Mouse (Mus musculus) limb, embryonic 14.5 days (tissue): ENCODE results near the gene Hadha. TPM values are rescaled to one million over a fixed set of nuclear protein-coding genes. Genes with fewer than 3 reads are reported as not detected.

Source experiments
- ATAC-seq: fragments of 200-750 bp; cut with Nextera tagmentation; 2 replicates; pipeline ENCODE4 v1.8.0; 2017; ENCODE audit warnings: low read depth, moderate number of reproducible peaks, moderate TSS enrichment; ENCODE audit not compliant: low FRiP score
- DNase-seq: peaks from one replicate; pipeline ENCODE4 v3.0.0-alpha.2; 2015; ENCODE audit warnings: low spot score
- H3K27ac ChIP-seq: fragments of 300-500 bp; sonication (generic); replicated peaks from 2 replicates; pipeline ENCODE4 v1.5.1; 2014; ENCODE audit warnings: low read depth, mild to moderate bottlenecking, low read length, moderate library complexity, mixed read lengths
- H3K27me3 ChIP-seq: fragments of 300-500 bp; sonication (generic); 2 replicates; pipeline ENCODE4 v1.6.1; 2014; ENCODE audit warnings: low read length, mixed read lengths; ENCODE audit not compliant: control insufficient read depth, insufficient read depth
- H3K36me3 ChIP-seq: fragments of 300-500 bp; sonication (generic); 2 replicates; pipeline ENCODE4 v1.6.1; 2014; ENCODE audit warnings: mild to moderate bottlenecking, low read length, moderate library complexity, mixed read lengths; ENCODE audit not compliant: control insufficient read depth, insufficient read depth
- H3K4me1 ChIP-seq: fragments of 300-500 bp; sonication (generic); 2 replicates; pipeline ENCODE4 v1.6.1; 2014; ENCODE audit warnings: antibody characterized with exemption, low read length, mixed read lengths; ENCODE audit not compliant: control insufficient read depth, insufficient read depth
- H3K4me2 ChIP-seq: fragments of 300-500 bp; sonication (generic); replicated peaks from 2 replicates; pipeline ENCODE4 v1.6.1; 2014; ENCODE audit warnings: low read depth, mild to moderate bottlenecking, low read length, moderate library complexity; ENCODE audit not compliant: severe bottlenecking
- H3K4me3 ChIP-seq: fragments of 300-500 bp; sonication (generic); replicated peaks from 2 replicates; pipeline ENCODE4 v1.5.1; 2014; ENCODE audit warnings: low read length
- H3K9ac ChIP-seq: fragments of 300-500 bp; sonication (generic); 2 replicates; pipeline ENCODE4 v1.6.1; 2014; ENCODE audit warnings: mild to moderate bottlenecking, low read depth, low read length, moderate library complexity; ENCODE audit not compliant: severe bottlenecking
- H3K9me3 ChIP-seq: fragments of 300-500 bp; sonication (generic); 2 replicates; pipeline ENCODE4 v1.6.1; 2016; ENCODE audit warnings: low read length; ENCODE audit not compliant: control insufficient read depth
- POLR2A ChIP-seq: fragments of 200-500 bp; IDR thresholded peaks from 2 replicates; pipeline ENCODE4 v1.8.0; 2012; ENCODE audit warnings: inconsistent platforms, mild to moderate bottlenecking, moderate library complexity, borderline replicate concordance; ENCODE audit not compliant: insufficient read depth, insufficient read length; ENCODE audit errors: extremely low read depth
- WGBS: fragments of 180-500 bp; shearing (Covaris S2); extraction: QIAGEN DNeasy Blood & Tissue Kit; methylation state at CpG from one replicate; pipeline ENCODE4 v1.1.7; 2014; 5-methylcytosine and 5-hydroxymethylcytosine counted together
- polyA plus RNA-seq, 2 experiments: library from polyadenylated mRNA; depleted of rRNA in 1 of 2; stranded (reverse) in 1 of 2; unstranded in 1 of 2; fragments of >200 nt; fragmentation: Nextera tagmentation in 1 of 2; extraction: Ambion mirVana in 1 of 2; gene quantifications; 2 replicates each; pipeline versions ENCODE4 v1.2.1 to v1.2.3; 2012 to 2014

Gene Hadha
- polyA plus RNA-seq, 2 experiments = 84.0 to 124 TPM

DNA sequence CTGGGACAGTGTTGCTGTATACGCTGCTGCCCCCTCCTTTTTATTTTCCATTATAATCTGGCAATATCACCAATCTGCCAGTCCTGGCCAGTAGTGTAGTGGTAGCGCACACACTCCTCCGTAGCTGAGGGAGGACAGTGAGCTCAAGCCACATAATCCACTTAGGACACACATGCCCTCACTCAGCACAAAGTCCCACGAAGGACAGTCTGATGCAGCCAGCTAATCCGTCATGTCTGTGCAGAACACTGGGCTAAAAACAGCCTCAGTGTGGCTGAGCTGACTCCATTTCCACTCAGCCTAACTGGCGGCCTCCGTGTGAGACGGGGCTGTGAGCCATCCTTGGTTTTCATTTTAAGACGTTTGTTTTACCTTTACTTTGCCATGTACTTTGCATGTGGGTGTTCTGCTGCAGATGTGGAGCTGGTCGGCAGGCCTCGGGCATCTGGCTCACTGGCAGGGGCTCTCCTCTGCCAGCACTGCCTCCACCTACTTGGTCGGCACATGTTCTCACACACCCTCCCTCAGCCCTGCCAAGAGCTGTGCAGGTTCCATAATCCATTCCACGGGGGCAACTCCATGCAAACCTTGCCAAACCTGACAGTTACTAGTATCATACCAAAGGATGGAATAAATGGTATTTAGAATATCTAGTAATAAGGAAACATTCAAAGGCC, 26.9 kb downstream of the Hadha start:
- Histone ChIP-seq H3K4me1 (no peaks in the 10 kb centered on the region), H3K4me2 (no peak overlapping the region), H3K9me3 (no peaks in the 10 kb centered on the region), H3K36me3 (peaks cover 83% of the 10 kb centered on the region), H3K4me3 (no peak overlapping the region), H3K9ac (no peak overlapping the region), H3K27me3 (no peaks in the 10 kb centered on the region), H3K27ac (no peak overlapping the region)
- DNase-seq (no peak), ATAC-seq (no peak)
- no peak for TF ChIP-seq POLR2A
- WGBS = 94% methylated on average over 13 of the region's 13 CpGs

DNA sequence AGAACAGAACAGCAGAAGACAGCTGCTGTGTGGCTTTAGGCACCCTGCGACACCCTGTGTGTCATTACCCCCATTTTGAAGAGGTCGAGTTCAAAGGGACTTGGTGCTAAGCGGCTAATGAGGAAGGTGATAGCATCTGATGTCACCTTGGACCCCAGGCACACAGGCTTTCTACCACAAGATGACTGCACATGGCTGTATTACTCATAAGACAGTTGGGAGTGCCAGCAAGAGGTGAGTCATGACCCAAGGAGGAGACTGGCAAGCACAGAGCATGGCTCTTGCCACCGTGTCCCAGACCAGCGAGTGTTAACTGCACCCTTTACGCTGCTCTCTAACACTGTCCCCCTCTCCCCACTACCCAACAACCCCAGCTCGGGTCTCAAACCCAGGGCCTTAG, 28.2 kb downstream of the Hadha start:
- ATAC-seq (no peak), DNase-seq (no peak)
- no peak for TF ChIP-seq POLR2A

GRCm38 (mm10) chr5:30125587-30125986, 29.4 kb downstream of the Hadha start:
- Histone ChIP-seq H3K27me3 (no peaks in the 10 kb centered on the region), H3K9ac (no peak overlapping the region), H3K9me3 (no peaks in the 10 kb centered on the region), H3K27ac (no peak overlapping the region), H3K4me3 (no peak overlapping the region), H3K36me3 (peaks cover 93% of the 10 kb centered on the region), H3K4me2 (no peak overlapping the region), H3K4me1 (no peaks in the 10 kb centered on the region)
- WGBS = 51% methylated on average over 5 of the region's 5 CpGs
- no peak for ATAC-seq
- DNase-seq = peak; percentile 34
- TF ChIP-seq POLR2A = no peak

More for the DNA sequence above, 28.2 kb downstream of the Hadha start:
- H3K9ac ChIP-seq = no peak overlapping the region
- H3K9me3 ChIP-seq = no peaks in the 10 kb centered on the region
- no peak overlapping the region for H3K4me3 ChIP-seq
- peaks cover 87% of the 10 kb centered on the region for H3K36me3 ChIP-seq
- WGBS = 83% methylated on average over 7 of the region's 7 CpGs
- no peak overlapping the region for H3K27ac ChIP-seq
- no peak overlapping the region for H3K4me2 ChIP-seq
- H3K27me3 ChIP-seq = no peaks in the 10 kb centered on the region
- no peaks in the 10 kb centered on the region for H3K4me1 ChIP-seq

DNA sequence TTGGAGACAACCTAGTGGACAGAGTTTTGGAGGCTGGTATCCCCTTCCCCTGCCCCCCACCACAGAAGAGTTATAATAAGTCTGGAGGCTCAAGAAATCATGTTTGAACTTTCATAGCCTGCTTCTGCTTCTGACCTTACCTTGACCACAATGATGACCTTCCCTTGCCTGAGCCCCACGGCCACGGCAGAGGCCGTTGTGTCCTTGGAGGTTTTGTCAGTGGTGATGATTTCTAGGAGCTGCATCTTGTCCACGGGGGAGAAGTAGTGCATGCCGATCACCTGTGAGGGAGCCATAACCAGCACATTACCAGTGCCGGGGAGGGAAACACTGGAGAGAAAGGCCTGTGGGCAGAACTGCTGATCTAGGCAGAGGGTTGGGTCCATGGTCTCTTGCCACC, 32.5 kb downstream of the Hadha start:
- H3K27me3 ChIP-seq = no peaks in the 10 kb centered on the region
- no peak for TF ChIP-seq POLR2A
- H3K4me3 ChIP-seq = no peak overlapping the region
- no peaks in the 10 kb centered on the region for H3K4me1 ChIP-seq
- no peak overlapping the region for H3K27ac ChIP-seq
- ATAC-seq (no peak), DNase-seq (no peak)
- H3K36me3 ChIP-seq = peaks cover 96% of the 10 kb centered on the region
- no peak overlapping the region for H3K4me2 ChIP-seq
- H3K9me3 ChIP-seq = no peaks in the 10 kb centered on the region
- 94% methylated on average over 6 of the region's 6 CpGs for WGBS
- H3K9ac ChIP-seq = no peak overlapping the region

GRCm38 (mm10) chr5:30120106-30120505, 34.9 kb downstream of the Hadha start:
- TF ChIP-seq POLR2A = no peak
- H3K27ac ChIP-seq = no peak overlapping the region
- WGBS = 90% methylated on average over 7 of the region's 7 CpGs
- H3K9ac ChIP-seq = no peak overlapping the region
- no peaks in the 10 kb centered on the region for H3K9me3 ChIP-seq
- no peak for DNase-seq
- no peaks in the 10 kb centered on the region for H3K4me1 ChIP-seq
- peaks cover 11% of the 10 kb centered on the region; the same call in 1 of the 2 replicates for H3K27me3 ChIP-seq
- no peak for ATAC-seq
- H3K4me2 ChIP-seq = no peak overlapping the region
- H3K36me3 ChIP-seq = peaks cover 81% of the 10 kb centered on the region
- no peak overlapping the region for H3K4me3 ChIP-seq
